In genomic region chr1:75264091-75264880, GRCm38 (mm10) we compare ENCODE assay signal across 9 mouse cellular contexts. TPM values are rescaled to one million over a fixed set of nuclear protein-coding genes. Genes with fewer than 3 reads are reported as not detected.
DNase-seq lines count a peak whose midpoint lies in the region; ATAC-seq lines count a peak whose summit lies in the region.
"Had no signal": no experiment of that assay in that cellular context is flagged by ENCODE, and none has a peak within 500 bp of the region (broad histone marks: within the 10 kb centered on the region; RNA-seq: fewer than 3 reads in every experiment).

Gene Ptprn (minus strand): TSS chr1:75264502.

- peaks cover 13% of the 10 kb centered on the region for H3K4me1 ChIP-seq in forebrain, embryonic 13.5 days
- 0 out of 2 replicates have a peak, but pooled peaks cover 6% of the 10 kb centered on the region for H3K4me1 ChIP-seq in neural tube, embryonic 14.5 days (ENCODE audit: control insufficient read depth, insufficient read depth, low read length)
- H3K4me1 ChIP-seq: lung, embryonic 15.5 days had no signal

- H3K4me2 ChIP-seq in forebrain, embryonic 13.5 days, result peak within 1 kb of the TSS; percentile 72
- H3K4me2 ChIP-seq in neural tube, embryonic 14.5 days (ENCODE audit: low read depth, low read length), result peak within 1 kb of the TSS; percentile 68
- H3K4me2 ChIP-seq: lung, embryonic 15.5 days had no signal

- H3K4me3 ChIP-seq in forebrain, embryonic 13.5 days, result peak within 1 kb of the TSS; percentile 48
- peak within 1 kb of the TSS; percentile 46 for H3K4me3 ChIP-seq in neural tube, embryonic 14.5 days (ENCODE audit: low read depth, low read length)
- H3K4me3 ChIP-seq: lung, embryonic 15.5 days had no signal

- H3K36me3 ChIP-seq in forebrain, embryonic 13.5 days (ENCODE audit: poor library complexity, severe bottlenecking), result no peaks in the 10 kb centered on the region
- no peaks in the 10 kb centered on the region for H3K36me3 ChIP-seq in neural tube, embryonic 14.5 days (ENCODE audit: control insufficient read depth, insufficient read depth, low read length)
- H3K36me3 ChIP-seq: lung, embryonic 15.5 days had no signal

- H3K9ac ChIP-seq in forebrain, embryonic 13.5 days, result peak within 1 kb of the TSS; percentile 56
- H3K9ac ChIP-seq in neural tube, embryonic 14.5 days (replicated peaks; ENCODE audit: low read depth, low read length), result peak within 1 kb of the TSS; percentile 55
- H3K9ac ChIP-seq: lung, embryonic 15.5 days had no signal

- peaks cover 75% of the 10 kb centered on the region for H3K27me3 ChIP-seq in forebrain, embryonic 13.5 days
- peaks cover 3% of the 10 kb centered on the region; the same call in 1 of the 2 replicates for H3K27me3 ChIP-seq in neural tube, embryonic 14.5 days (ENCODE audit: control insufficient read depth, insufficient read depth, low read length)

- intact Hi-C loops in heart, postnatal 10 days (cut with DNase I), result no loop called here

- H3K9me3 ChIP-seq in forebrain, embryonic 13.5 days (replicated peaks), result no peaks in the 10 kb centered on the region
- no peaks in the 10 kb centered on the region for H3K9me3 ChIP-seq in neural tube, embryonic 14.5 days (ENCODE audit: control insufficient read depth, low read length)
- H3K9me3 ChIP-seq: lung, embryonic 15.5 days had no signal

- H3K27ac ChIP-seq in forebrain, embryonic 13.5 days, result no peak within 1 kb of the TSS
- H3K27ac ChIP-seq in neural tube, embryonic 14.5 days (ENCODE audit: low read depth, low read length), result no peak within 1 kb of the TSS
- H3K27ac ChIP-seq: lung, embryonic 15.5 days had no signal

- 10% methylated on average over 32 of the region's 32 CpGs for WGBS in forebrain, embryonic 13.5 days
- WGBS in neural tube, embryonic 14.5 days, result 11% methylated on average over 30 of the region's 32 CpGs

- DNase-seq in R1 (ENCODE audit: low read depth, low spot score), result peak; percentile 84
- peak; percentile 96 for DNase-seq in brain, adult 2 months (ENCODE audit: low read depth, low spot score)
- peak; percentile 53 to 63 for DNase-seq in layer of hippocampus, postnatal 25 days (ENCODE audit: extremely low spot score in 1 of 2, low spot score in 1 of 2)
- no peak for DNase-seq in spleen, adult 18-20 months
- DNase-seq in urinary bladder, adult 2 months (ENCODE audit: low spot score), result no peak
- DNase-seq in heart, postnatal 10 days, result no peak

- peak; percentile 73 for ATAC-seq in forebrain, embryonic 13.5 days
- peak; percentile 83 for ATAC-seq in neural tube, embryonic 14.5 days (ENCODE audit: low read depth)

RNA-seq across cellular contexts. Expression of gene Ptprn, which starts in this region (rescaled TPM):
- 4.5 and 6.5 TPM in 2 replicates for polyA plus RNA-seq in forebrain, embryonic 13.5 days (2015; fragmentation: Nextera tagmentation; extraction: Ambion mirVana)
- 100 to 1,000 TPM; 369 to 386 TPM for total RNA-seq in layer of hippocampus, postnatal 25 days (2021)
- 25.4 and 27.4 TPM in 2 replicates for polyA plus RNA-seq in neural tube, embryonic 14.5 days (2014; fragmentation: Nextera tagmentation; extraction: Ambion mirVana)
- polyA plus RNA-seq in urinary bladder, adult 2 months (2012; rRNA removed), result 0.40 and 0.65 TPM in 2 replicates
- total RNA-seq in heart, postnatal 10 days (2021), result under 1 TPM; 0.34 to 0.42 TPM

Comparison
In these comparisons a context has a peak if more than half of its experiments do, and no peak if none do; other contexts are left out.
1. RNA of gene Ptprn (total RNA-seq): 369 to 386 TPM in layer of hippocampus, postnatal 25 days; 0.34 to 0.42 TPM in heart, postnatal 10 days; every median in the first group is over 100 times any median in the second.
2. DNase-seq: peak in R1 (single experiment), brain, adult 2 months (single experiment) and layer of hippocampus, postnatal 25 days (2 of 2); none in spleen, adult 18-20 months (0 of 2), urinary bladder, adult 2 months (single experiment) and heart, postnatal 10 days (0 of 2).